Mouse (Mus musculus) CH12.LX (cell line): ENCODE measurements around the gene Mrpl48. TPM values are rescaled to one million over a fixed set of nuclear protein-coding genes. Genes with fewer than 3 reads are reported as not detected.

Source experiments
- DNase-seq: peaks from one replicate; pipeline ENCODE4 v3.0.0-alpha.2; 2013; ENCODE audit errors: extremely low read depth
- H3K27ac ChIP-seq: 2 replicates; pipeline ENCODE4 v1.5.1; 2012; ENCODE audit warnings: low read depth, mild to moderate bottlenecking, control low read depth, moderate library complexity; ENCODE audit not compliant: insufficient read depth
- H3K27me3 ChIP-seq: replicated peaks from 2 replicates; pipeline ENCODE3; 2012; ENCODE audit warnings: inconsistent platforms
- H3K36me3 ChIP-seq, 2 experiments: replicated peaks in 1 of 2; 2 replicates each; pipeline versions ENCODE3 to v1.6.1; 2012; ENCODE audit warnings: inconsistent platforms in 1 of 2, low read length in 1 of 2, mild to moderate bottlenecking in 1 of 2, mixed read lengths in 1 of 2, moderate library complexity in 1 of 2; ENCODE audit not compliant: control insufficient read depth in 1 of 2, insufficient read depth in 1 of 2
- H3K4me1 ChIP-seq, 2 experiments: 2 replicates each; pipeline ENCODE4 v1.6.1; 2012; ENCODE audit warnings: inconsistent platforms in 1 of 2, moderate library complexity in 1 of 2; ENCODE audit not compliant: insufficient read depth in 2 of 2, control insufficient read depth in 1 of 2
- H3K4me2 ChIP-seq: 2 replicates; pipeline ENCODE4 v1.6.1; 2012; ENCODE audit warnings: low read depth, mild to moderate bottlenecking, control low read depth; ENCODE audit not compliant: poor library complexity, insufficient read depth, severe bottlenecking
- H3K4me3 ChIP-seq, 3 experiments: fragments of 150-350 bp in 1 of 3; sonication (generic) in 1 of 3; replicated peaks in 1 of 3; 2 replicates each; pipeline versions ENCODE3 to v1.5.1; 2011 to 2012; ENCODE audit warnings: low read depth in 2 of 3, low read length in 2 of 3, mild to moderate bottlenecking in 2 of 3, moderate library complexity in 2 of 3, control low read depth in 1 of 3, improper control_type of control experiment in 1 of 3, inconsistent platforms in 1 of 3, mixed read lengths in 1 of 3; ENCODE audit not compliant: poor library complexity in 1 of 3
- H3K79me2 ChIP-seq: replicated peaks from 2 replicates; pipeline ENCODE4 v1.6.1; 2012; ENCODE audit warnings: mild to moderate bottlenecking, moderate library complexity; ENCODE audit not compliant: control insufficient read depth, poor library complexity, insufficient read depth, severe bottlenecking; ENCODE audit errors: extremely low read depth
- H3K9ac ChIP-seq: 2 replicates; pipeline ENCODE4 v1.6.1; 2012; ENCODE audit warnings: low read depth, mild to moderate bottlenecking, control low read depth, moderate library complexity; ENCODE audit not compliant: insufficient read depth
- H3K9me3 ChIP-seq: replicated peaks from 2 replicates; pipeline ENCODE3; 2012; ENCODE audit warnings: low read length, inconsistent platforms, mixed read lengths
- CHD2 ChIP-seq: IDR thresholded peaks from 2 replicates; pipeline ENCODE4 v1.6.1; 2011; ENCODE audit warnings: low read length, improper control_type of control experiment
- E2F4 ChIP-seq: IDR thresholded peaks from 2 replicates; pipeline ENCODE4 v1.6.1; 2011; ENCODE audit warnings: low read depth, low read length, improper control_type of control experiment; ENCODE audit not compliant: insufficient replicate concordance
- ETS1 ChIP-seq: conservative IDR thresholded peaks from 2 replicates; pipeline ENCODE4 v1.6.1; 2012; ENCODE audit warnings: low read depth, mild to moderate bottlenecking, inconsistent platforms, low read length, improper control_type of control experiment, moderate library complexity
- IRF4 ChIP-seq: IDR thresholded peaks from 2 replicates; pipeline ENCODE4 v1.6.1; 2014; ENCODE audit warnings: low read depth, mild to moderate bottlenecking, inconsistent platforms, low read length, improper control_type of control experiment
- JUN ChIP-seq: IDR thresholded peaks from 2 replicates; pipeline ENCODE4 v1.6.1; 2011; ENCODE audit warnings: low read depth, mild to moderate bottlenecking, low read length, improper control_type of control experiment, moderate library complexity; ENCODE audit not compliant: insufficient read depth
- JUND ChIP-seq: conservative IDR thresholded peaks from 2 replicates; pipeline ENCODE4 v1.6.1; 2011; ENCODE audit warnings: low read depth, low read length, improper control_type of control experiment
- KAT2A ChIP-seq: IDR thresholded peaks from 2 replicates; pipeline ENCODE4 v1.6.1; 2012; ENCODE audit warnings: low read length, improper control_type of control experiment, inconsistent platforms; ENCODE audit not compliant: insufficient replicate concordance
- MAFK ChIP-seq: IDR thresholded peaks from 2 replicates; pipeline ENCODE4 v1.6.1; 2011; ENCODE audit warnings: low read length, improper control_type of control experiment; ENCODE audit not compliant: insufficient replicate concordance
- MAZ ChIP-seq: IDR thresholded peaks from 2 replicates; pipeline ENCODE4 v1.6.1; 2012; ENCODE audit warnings: low read depth, mild to moderate bottlenecking, inconsistent platforms, low read length, improper control_type of control experiment, moderate library complexity
- MEF2A ChIP-seq: IDR thresholded peaks from 2 replicates; pipeline ENCODE4 v1.6.1; 2014; ENCODE audit warnings: low read depth, mild to moderate bottlenecking, inconsistent platforms, low read length, improper control_type of control experiment, borderline replicate concordance
- MXI1 ChIP-seq: IDR thresholded peaks from 2 replicates; pipeline ENCODE4 v1.6.1; 2011; ENCODE audit warnings: mild to moderate bottlenecking, low read depth, low read length, improper control_type of control experiment
- MYC ChIP-seq: IDR thresholded peaks from 2 replicates; pipeline ENCODE4 v1.6.1; 2011; ENCODE audit warnings: low read depth, mild to moderate bottlenecking, improper control_type of control experiment, low read length
- NELFE ChIP-seq: IDR thresholded peaks from 2 replicates; pipeline ENCODE4 v1.6.1; 2011; ENCODE audit warnings: low read depth, low read length, improper control_type of control experiment
- NRF1 ChIP-seq: IDR thresholded peaks from 2 replicates; pipeline ENCODE4 v1.6.1; 2014; ENCODE audit warnings: low read depth, mild to moderate bottlenecking, inconsistent platforms, low read length, improper control_type of control experiment, moderate library complexity
- POLR2AphosphoS2 ChIP-seq: IDR thresholded peaks from 2 replicates; pipeline ENCODE4 v1.6.1; 2011; ENCODE audit warnings: low read depth, low read length, improper control_type of control experiment
- RAD21 ChIP-seq: IDR thresholded peaks from 2 replicates; pipeline ENCODE4 v1.6.1; 2011; ENCODE audit warnings: low read depth, mild to moderate bottlenecking, low read length, improper control_type of control experiment, moderate library complexity
- RCOR1 ChIP-seq: conservative IDR thresholded peaks from 2 replicates; pipeline ENCODE4 v1.6.1; 2012; ENCODE audit warnings: low read depth, mild to moderate bottlenecking, inconsistent platforms, low read length, improper control_type of control experiment
- SIN3A ChIP-seq: IDR thresholded peaks from 2 replicates; pipeline ENCODE4 v1.6.1; 2012; ENCODE audit warnings: low read length, improper control_type of control experiment, inconsistent platforms
- TBP ChIP-seq: conservative IDR thresholded peaks from 2 replicates; pipeline ENCODE4 v1.6.1; 2011; ENCODE audit warnings: low read depth, low read length, improper control_type of control experiment
- USF1 ChIP-seq: IDR thresholded peaks from 2 replicates; pipeline ENCODE4 v1.6.1; 2014; ENCODE audit warnings: low read depth, mild to moderate bottlenecking, inconsistent platforms, low read length, improper control_type of control experiment
- USF2 ChIP-seq: conservative IDR thresholded peaks from 2 replicates; pipeline ENCODE4 v1.6.1; 2011; ENCODE audit warnings: low read depth, low read length, improper control_type of control experiment
- ZC3H11A ChIP-seq: IDR thresholded peaks from 2 replicates; pipeline ENCODE4 v1.6.1; 2012; ENCODE audit warnings: low read depth, mild to moderate bottlenecking, inconsistent platforms, low read length, improper control_type of control experiment
- ZKSCAN1 ChIP-seq: IDR thresholded peaks from 2 replicates; pipeline ENCODE4 v1.6.1; 2012; ENCODE audit warnings: low read depth, inconsistent platforms, low read length, improper control_type of control experiment, borderline replicate concordance
- ZMIZ1 ChIP-seq: IDR thresholded peaks from 2 replicates; pipeline ENCODE4 v1.6.1; 2012; ENCODE audit warnings: low read depth, mild to moderate bottlenecking, inconsistent platforms, low read length, improper control_type of control experiment
- dilution Hi-C: fragments of 300-500 bp; cut with MboI; formaldehyde crosslinking; loops from 2 replicates; pipeline ENCODE4 v1.14.3; 2020; ENCODE audit warnings: low sequenced_read_pairs; ENCODE audit not compliant: extremely low pct_unique_long_range_greater_than_20kb, extremely low pct_ligation_motif_present
- in situ Hi-C: fragments of 300-500 bp; cut with MboI; formaldehyde crosslinking; loops from 3 replicates; pipeline ENCODE4 v1.14.3; 2019; ENCODE audit warnings: low sequenced_read_pairs, low pct_ligation_motif_present, low pct_unique_long_range_greater_than_20kb, mixed read lengths
- polyA plus RNA-seq: library from polyadenylated mRNA; unstranded; fragments of >175 nt; gene quantifications from 2 replicates; pipeline ENCODE4 v1.2.1, GENCODE M21; 2012; ENCODE audit warnings: low read depth; ENCODE audit not compliant: insufficient read length
- total RNA-seq, 2 experiments: library from RNA; depleted of rRNA; stranded (reverse); fragments of 300-350 nt in 1 of 2; fragments of >200 nt in 1 of 2; gene quantifications; 2 replicates each; pipeline ENCODE4 v1.2.3; 2012 to 2014

Gene Mrpl48
- total and polyA plus RNA-seq, 3 experiments = 39.1 to 99.4 (median 98.5) TPM

- dilution Hi-C loops = no loop called here
- H3K27ac ChIP-seq = no peak overlapping the region
Measured at GRCm38 (mm10) chr7:100582235-100582634, 25.9 kb downstream of the Mrpl48 start.

GRCm38 (mm10) chr7:100578794-100579193 is 29.3 kb downstream of the Mrpl48 start:
- H3K4me1 ChIP-seq = peaks cover 0 to 13% of the 10 kb centered on the region in 2 experiments; a peak in 2 of 4 replicates
- TF ChIP-seq CHD2 (no peak), ZC3H11A (no peak), NRF1 (no peak), ETS1 (no peak), USF1 (no peak), E2F4 (no peak), USF2 (no peak), KAT2A (no peak)
- TF ChIP-seq, all 38 proteins: peak for 0
- no peaks in the 10 kb centered on the region for H3K9me3 ChIP-seq
- in situ Hi-C loops (no loop called here), dilution Hi-C loops (no loop called here)
- no peak overlapping the region for H3K4me3 ChIP-seq
- DNase-seq = no peak
- no peak overlapping the region for H3K4me2 ChIP-seq
- no peak overlapping the region for H3K9ac ChIP-seq
- no peak overlapping the region for H3K27ac ChIP-seq
- H3K79me2 ChIP-seq = no peaks in the 10 kb centered on the region; the same call in 1 of the 2 replicates
- H3K27me3 ChIP-seq = no peaks in the 10 kb centered on the region
- peaks cover 2 to 17% of the 10 kb centered on the region in 2 experiments for H3K36me3 ChIP-seq

More at GRCm38 (mm10) chr7:100582235-100582634, 25.9 kb downstream of the Mrpl48 start:
- peak overlapping the region; percentile 59 to 82 (median 79) for H3K4me3 ChIP-seq
- H3K27me3 ChIP-seq = no peaks in the 10 kb centered on the region
- TF ChIP-seq ETS1 = no peak
- TF ChIP-seq SIN3A = no peak
- no peak for TF ChIP-seq MAZ
- no peak for TF ChIP-seq RCOR1
- TF ChIP-seq JUND = no peak
- no peak for TF ChIP-seq USF2
- no peak for TF ChIP-seq MXI1
- TF ChIP-seq NELFE = no peak
- no peak for TF ChIP-seq JUN
- TF ChIP-seq TBP = no peak
- TF ChIP-seq MEF2A = no peak
- no peak for TF ChIP-seq IRF4
- no peak for TF ChIP-seq MAFK
- TF ChIP-seq NRF1 = no peak
- no peak for TF ChIP-seq RAD21
- no peak for TF ChIP-seq ZKSCAN1
- TF ChIP-seq POLR2AphosphoS2 = no peak
- no peak for TF ChIP-seq ZMIZ1
- TF ChIP-seq KAT2A = no peak
- no peak for TF ChIP-seq MYC
- peak overlapping the region; percentile 94 for H3K9ac ChIP-seq
- peaks cover 0 to 13% of the 10 kb centered on the region in 2 experiments; a peak in 2 of 4 replicates for H3K4me1 ChIP-seq
- in situ Hi-C loops = loop anchor here (5.0 kb wide), 1 partner anchor 45 kb away; the partner anchor contains the start of gene Coa4
- H3K36me3 ChIP-seq = peaks cover 0 to 8% of the 10 kb centered on the region in 2 experiments
- H3K9me3 ChIP-seq = no peaks in the 10 kb centered on the region
- peak overlapping the region; percentile 99 for H3K4me2 ChIP-seq
- no peaks in the 10 kb centered on the region; the same call in 1 of the 2 replicates for H3K79me2 ChIP-seq
- DNase-seq = no peak
